Mouse (Mus musculus) liver, embryonic 14.5 days (tissue): Measurements from ENCODE around the gene Spata21.

Source experiments
- CTCF ChIP-seq: IDR thresholded peaks from 2 replicates; pipeline ENCODE4 v1.5.1; 2016; ENCODE audit warnings: antibody characterized with exemption, low read depth, control low read depth
- EP300 ChIP-seq: IDR thresholded peaks from 2 replicates; pipeline ENCODE4 v1.6.1; 2016; ENCODE audit warnings: antibody characterized with exemption, low read depth

DNA sequence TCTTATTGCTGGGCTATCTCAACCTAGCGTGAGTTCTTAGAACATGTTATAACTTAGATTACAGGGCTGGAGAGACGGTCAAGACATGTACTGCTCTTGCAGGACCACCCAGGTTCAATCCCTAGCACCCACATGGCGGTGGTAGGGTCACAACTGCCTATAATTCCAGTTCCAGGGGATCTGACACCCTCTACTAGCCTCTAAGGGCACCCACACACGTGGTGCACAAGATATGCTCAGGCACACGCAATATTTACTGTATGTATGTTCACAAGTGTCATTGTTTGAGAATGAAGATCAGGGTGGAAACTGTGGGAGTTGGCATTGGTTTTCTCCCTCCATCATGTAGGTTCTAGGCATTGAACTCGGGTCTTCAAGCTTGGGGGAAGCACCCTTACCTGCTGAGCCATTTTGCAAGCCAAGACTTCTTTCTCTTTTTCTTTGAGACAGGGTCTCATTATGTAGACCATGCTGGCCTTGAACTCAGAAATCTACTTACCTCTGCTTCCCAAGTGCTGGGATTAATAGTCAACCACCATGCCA is 58.4 kb downstream of the Spata21 start:
- TF ChIP-seq CTCF: no peak
- no peak for TF ChIP-seq EP300
